Mouse (Mus musculus): ENCODE results near the gene Ak4.
"Not testable (repeated sequence)": the region's sequence is repeated elsewhere in the genome, so short reads cannot be mapped to it uniquely, and the experiment has no call there.

The Ak4 gene

GRCm38 (mm10) chr4:101424495-101424894 lies 5.4 kb downstream of the Ak4 start:
- DNase-seq = no peak

- DNase-seq = no peak
These were observed 6.0 kb downstream of the Ak4 start for GRCm38 (mm10) chr4:101425119-101425518.

GRCm38 (mm10) chr4:101425666-101426065 lies 6.6 kb downstream of the Ak4 start:
- DNase-seq = no peak

- no peak for DNase-seq
These were observed 7.5 kb downstream of the Ak4 start for GRCm38 (mm10) chr4:101426566-101426965.

DNA sequence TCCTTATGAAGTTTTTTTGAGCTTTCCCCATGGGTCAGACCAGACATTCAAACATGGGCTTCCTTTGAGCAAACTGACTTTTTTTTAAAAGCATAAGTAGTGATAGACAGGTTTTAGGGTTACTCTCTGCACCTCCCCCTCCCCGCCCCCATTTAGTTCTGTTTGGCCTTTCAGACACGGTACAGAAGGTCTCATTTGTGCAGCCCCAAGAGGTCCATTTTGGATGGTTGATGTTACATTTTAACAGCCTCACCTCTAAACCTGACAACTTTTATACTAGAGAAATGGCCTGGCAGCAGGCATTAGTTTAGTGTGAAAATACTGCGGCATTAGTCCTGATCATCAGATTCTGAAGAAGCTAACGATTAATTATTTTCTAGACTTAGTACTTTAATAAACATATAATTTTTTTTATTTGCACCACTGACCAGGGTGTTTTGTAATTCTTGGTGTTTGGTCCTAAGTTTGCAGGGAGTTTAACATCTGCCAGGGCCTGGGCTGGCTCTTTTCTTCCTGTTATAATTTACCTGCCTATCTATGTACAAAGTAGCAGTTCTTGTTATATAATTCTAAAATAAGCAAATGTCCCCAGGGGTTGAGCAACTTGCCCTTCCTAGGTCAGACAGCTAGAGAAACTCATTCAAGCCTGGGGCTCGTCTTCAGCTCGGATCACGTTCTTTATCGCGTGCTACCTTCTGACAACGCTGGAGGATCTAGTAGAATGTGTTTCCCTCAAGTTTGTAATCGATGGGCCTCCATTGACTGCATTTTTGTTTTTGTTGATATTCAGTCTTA lies 9.0 kb downstream of the Ak4 start:
- peak; percentile 30 for DNase-seq

- DNase-seq = no peak
These were observed 10.0 kb downstream of the Ak4 start for GRCm38 (mm10) chr4:101429073-101429472.

GRCm38 (mm10) chr4:101430000-101430399 lies 10.9 kb downstream of the Ak4 start:
- no peak for DNase-seq

DNA sequence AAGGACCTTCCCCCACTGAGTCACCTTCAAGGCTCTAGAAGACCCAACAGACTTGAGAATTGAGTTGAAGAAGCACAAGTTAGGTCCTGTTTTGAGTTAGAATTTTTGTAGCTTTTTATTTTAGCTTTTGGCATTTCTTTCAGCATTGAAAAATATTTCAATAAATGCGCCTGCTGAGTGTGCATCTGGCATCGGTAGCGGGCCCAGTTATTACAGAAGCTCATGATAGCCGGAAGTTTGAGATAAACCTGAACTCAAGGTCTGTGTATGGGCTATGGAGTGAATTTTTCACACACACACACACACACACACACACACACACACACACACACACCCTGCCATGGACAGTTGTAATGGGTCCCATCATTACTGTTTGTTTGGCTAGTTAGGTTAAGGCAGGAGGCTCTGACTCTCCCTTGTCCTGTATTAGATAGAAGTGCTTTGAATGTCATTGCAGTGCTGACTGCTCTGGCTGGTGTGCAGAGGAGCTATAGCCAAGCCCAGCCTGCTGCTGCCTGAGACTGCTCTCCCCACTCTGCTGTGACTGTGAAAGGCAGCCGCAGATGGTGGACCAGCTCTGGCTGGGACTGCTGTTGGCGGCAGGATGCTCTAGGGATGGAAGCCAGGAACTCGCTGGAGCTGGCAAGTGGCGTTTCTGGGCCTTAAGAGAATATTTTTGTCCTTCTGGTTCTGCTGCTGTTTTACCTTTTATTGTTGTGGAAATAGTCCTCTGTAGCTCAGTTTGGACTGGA lies 17.9 kb downstream of the Ak4 start:
- peak; percentile 36 for DNase-seq

DNA sequence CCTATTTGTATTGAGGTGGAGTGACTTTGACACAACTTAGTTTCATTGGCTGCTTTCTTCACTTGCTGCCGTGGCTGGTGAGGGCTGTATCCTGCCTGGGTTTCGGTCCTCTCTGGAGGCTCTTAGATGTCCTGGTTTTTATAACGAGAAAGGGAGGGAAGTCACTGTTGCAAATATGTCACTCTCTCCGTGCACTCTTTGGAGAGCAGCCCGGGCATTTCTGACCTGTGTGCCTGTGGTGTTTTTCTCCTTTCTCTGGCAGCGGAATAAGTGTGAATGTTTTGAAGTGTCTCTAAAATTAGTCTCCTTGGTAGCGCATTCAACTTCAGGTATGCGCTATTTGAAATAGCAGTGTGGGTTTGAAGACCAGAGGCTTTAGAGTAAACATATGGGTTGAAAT lies 19.2 kb downstream of the Ak4 start:
- no peak for DNase-seq

DNA sequence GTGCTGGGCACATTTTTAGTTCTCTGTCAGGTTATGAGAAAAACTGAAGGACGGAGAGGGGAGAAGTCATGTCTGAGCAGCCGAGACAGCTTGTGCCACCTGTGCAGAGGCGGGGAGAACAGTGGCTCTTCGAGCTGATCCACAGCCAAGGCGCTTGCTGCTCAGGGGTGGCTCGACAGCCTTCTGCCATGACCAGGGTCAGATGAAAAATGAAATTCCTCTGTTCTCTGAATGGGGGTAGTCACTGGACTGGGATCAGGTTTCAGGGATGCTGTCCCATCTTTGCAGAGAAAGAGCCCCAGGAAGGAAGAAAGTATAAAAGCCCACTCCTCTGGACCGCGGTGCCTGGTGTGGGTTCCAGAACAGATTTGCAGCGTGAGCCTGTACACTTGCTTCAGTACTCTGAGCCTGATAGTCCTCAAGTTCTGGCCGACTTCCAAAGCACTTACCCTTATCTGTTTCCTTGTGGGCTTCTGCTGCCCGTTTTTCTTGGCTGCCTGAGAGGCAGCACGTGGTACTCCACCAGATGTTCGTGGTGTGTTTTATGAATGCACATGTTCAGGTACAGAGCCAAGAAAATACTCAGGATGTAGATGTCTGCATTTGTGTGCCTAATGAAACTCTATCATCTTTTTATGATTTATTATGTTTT lies 20.8 kb downstream of the Ak4 start:
- DNase-seq = peak; percentile 60

GRCm38 (mm10) chr4:101442791-101443190 lies 23.7 kb downstream of the Ak4 start:
- no peak for DNase-seq

DNA sequence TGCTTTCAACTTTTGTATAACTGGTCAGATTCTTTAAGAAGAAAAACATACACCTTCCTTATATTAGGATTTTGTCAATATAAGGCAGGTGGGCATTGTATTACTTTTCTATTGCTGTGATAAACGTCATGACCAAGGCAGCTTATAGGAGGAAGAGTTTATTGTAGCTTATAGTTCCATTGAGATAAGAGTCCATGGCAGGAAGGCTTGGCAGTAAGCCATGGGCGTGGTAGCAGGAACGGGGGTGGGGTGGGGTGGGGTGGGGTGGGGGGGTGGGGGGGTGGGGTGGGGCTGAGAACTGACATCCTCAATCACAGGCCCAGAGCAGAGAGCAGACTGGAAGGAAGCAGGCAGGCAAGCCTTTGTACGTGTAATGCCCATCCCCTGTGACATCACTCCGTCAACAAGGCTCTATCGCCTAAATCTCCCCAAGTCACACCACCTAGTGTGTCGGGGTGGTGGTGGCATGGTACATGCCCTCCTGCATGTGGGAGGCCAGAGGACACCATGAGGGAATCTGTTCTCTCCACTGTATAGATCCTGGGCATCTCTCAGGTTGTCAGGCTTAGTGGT lies 24.4 kb downstream of the Ak4 start:
- no peak for DNase-seq

DNA sequence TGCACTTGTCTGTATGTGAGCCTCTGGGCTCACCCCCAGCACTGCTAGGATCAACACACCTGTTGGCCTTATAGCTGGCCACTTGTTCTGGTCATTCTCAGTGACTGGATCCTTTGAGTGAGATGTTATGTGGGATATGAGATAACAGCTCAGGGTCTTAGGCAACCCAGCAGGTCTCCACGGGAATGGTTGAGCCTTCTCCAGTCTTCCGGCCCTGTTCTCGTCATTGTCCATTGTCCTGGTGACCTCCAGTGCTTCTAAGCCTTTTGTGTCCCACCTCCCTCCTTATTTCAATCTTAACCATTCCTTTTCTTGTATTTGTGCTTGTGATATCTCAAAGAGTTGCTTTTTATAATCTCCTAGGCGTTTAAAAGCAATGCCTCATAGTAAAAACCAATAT lies 26.6 kb downstream of the Ak4 start:
- no peak for DNase-seq

- DNase-seq = not testable (repeated sequence)
These were observed 27.5 kb downstream of the Ak4 start for GRCm38 (mm10) chr4:101446606-101447005.

DNA sequence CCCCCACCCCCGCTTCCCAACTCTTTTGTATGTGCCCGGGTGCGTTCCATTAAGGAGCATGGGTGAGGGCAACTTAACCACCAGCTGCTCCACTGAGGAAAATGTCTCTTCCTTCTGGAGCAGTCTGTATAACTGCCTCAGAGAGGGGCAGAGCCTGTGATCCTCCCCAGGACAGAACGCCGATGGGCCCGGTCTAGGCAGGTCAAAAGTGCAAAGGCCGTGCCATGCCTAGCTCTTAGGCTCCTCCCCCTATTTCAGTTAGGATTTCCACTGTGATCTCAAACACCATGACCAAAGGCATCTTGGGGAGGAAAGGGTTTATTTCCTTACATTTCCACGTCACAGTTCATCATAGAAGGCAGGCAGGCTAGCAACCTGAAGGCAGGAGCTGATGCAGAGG lies 29.6 kb downstream of the Ak4 start:
- no peak for DNase-seq

GRCm38 (mm10) chr4:101449344-101449743 lies 30.3 kb downstream of the Ak4 start:
- DNase-seq = no peak

- peak; percentile 29 for DNase-seq
These were observed 31.2 kb downstream of the Ak4 start for GRCm38 (mm10) chr4:101450150-101450780.

DNA sequence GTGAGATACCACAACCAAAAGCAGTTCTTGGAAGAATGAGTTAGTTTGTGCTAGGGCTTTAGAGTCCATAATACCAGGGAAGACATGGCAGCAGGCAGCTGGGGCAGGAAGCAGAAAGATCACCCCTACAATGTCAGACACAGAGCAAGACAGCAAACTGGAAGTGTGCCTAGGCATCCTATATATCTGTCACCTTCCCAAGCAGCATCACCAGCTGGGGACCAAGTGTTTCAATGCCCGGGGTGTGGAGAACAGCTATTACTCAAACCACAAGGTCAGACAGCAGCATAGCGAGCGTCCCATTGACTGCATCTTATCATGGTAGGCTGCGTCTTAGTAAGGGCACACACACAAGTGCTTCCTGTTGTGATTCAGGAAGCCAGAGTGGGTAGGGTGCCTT lies 32.0 kb downstream of the Ak4 start:
- DNase-seq = no peak

GRCm38 (mm10) chr4:101452829-101453228 lies 33.8 kb downstream of the Ak4 start:
- DNase-seq = no peak

DNA sequence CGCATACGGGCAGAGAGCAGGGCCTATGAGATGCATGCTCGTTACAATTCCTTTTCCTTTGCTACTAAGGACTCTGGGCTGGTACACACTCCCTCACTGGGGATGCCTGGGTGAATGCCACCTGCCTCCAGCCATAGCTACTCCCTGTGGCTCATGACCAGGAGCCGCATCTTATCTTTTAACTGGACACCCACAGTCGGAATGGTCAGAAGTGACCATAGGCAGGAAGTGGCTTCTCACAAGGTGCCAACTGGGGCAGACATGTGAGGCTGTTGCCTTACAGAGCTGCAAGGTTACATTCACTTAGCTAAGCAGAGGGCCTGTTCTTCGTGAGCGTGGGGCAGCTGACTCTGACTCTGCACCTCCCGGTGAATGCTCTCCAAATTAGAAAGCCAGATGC lies 38.1 kb downstream of the Ak4 start:
- no peak for DNase-seq

GRCm38 (mm10) chr4:101458341-101458740 lies 39.3 kb downstream of the Ak4 start:
- peak; percentile 66 for DNase-seq

GRCm38 (mm10) chr4:101459358-101459757 lies 40.3 kb downstream of the Ak4 start:
- no peak for DNase-seq

- DNase-seq = no peak
These were observed 41.0 kb downstream of the Ak4 start for GRCm38 (mm10) chr4:101460114-101460513.

All from kidney, postnatal 10 days (tissue).